Mouse (Mus musculus): ENCODE data around the gene Adcy6. TPM values are rescaled to one million over a fixed set of nuclear protein-coding genes. Genes with fewer than 3 reads are reported as not detected.

The Adcy6 gene
- polyA plus RNA-seq, 1 experiment = 52.6 TPM

- Histone ChIP-seq H3K27me3 (ENCODE audit: control insufficient read depth, insufficient read depth, insufficient read length) (no peaks in the 10 kb centered on the region), H3ac (ENCODE audit: control insufficient read depth, insufficient read length, low read depth) (no peak overlapping the region), H3K4me3 (ENCODE audit: insufficient read depth, poor library complexity, severe bottlenecking) (no peak overlapping the region), H3K79me3 (ENCODE audit: low read depth) (no peaks in the 10 kb centered on the region), H3K79me2 (ENCODE audit: control insufficient read depth, insufficient read depth) (no peaks in the 10 kb centered on the region), H3K36me3 (ENCODE audit: control insufficient read depth, insufficient read depth) (no peaks in the 10 kb centered on the region)
- no peak for TF ChIP-seq CEBPB (IDR thresholded peaks at IDR 0.05; ENCODE audit: low read depth)
- no peak for TF ChIP-seq CTCF (IDR thresholded peaks at IDR 0.05; ENCODE audit: control insufficient read depth, insufficient read depth, insufficient read length)
- no peak for TF ChIP-seq MYOD1 (IDR thresholded peaks at IDR 0.05; ENCODE audit: control insufficient read depth, insufficient read length, low read depth)
- TF ChIP-seq USF1 (IDR thresholded peaks at IDR 0.05; ENCODE audit: low read depth) = no peak
- no peak for TF ChIP-seq FOSL1 (IDR thresholded peaks at IDR 0.05; ENCODE audit: insufficient read depth, low read length, poor library complexity, severe bottlenecking)
- TF ChIP-seq MAX (IDR thresholded peaks at IDR 0.05) = no peak
- no peak for TF ChIP-seq MYOG (IDR thresholded peaks at IDR 0.05; ENCODE audit: control insufficient read depth, extremely low read depth, insufficient read length)
These were observed 30.6 kb downstream of the Adcy6 start for GRCm38 (mm10) chr15:98579310-98579709.

- no peak for TF ChIP-seq MYOD1 (IDR thresholded peaks at IDR 0.05; ENCODE audit: control insufficient read depth, insufficient read length, low read depth)
- TF ChIP-seq FOSL1 (IDR thresholded peaks at IDR 0.05; ENCODE audit: insufficient read depth, low read length, poor library complexity, severe bottlenecking) = no peak
- no peak for TF ChIP-seq USF1 (IDR thresholded peaks at IDR 0.05; ENCODE audit: low read depth)
- no peak for TF ChIP-seq CEBPB (IDR thresholded peaks at IDR 0.05; ENCODE audit: low read depth)
- TF ChIP-seq CTCF (IDR thresholded peaks at IDR 0.05; ENCODE audit: control insufficient read depth, insufficient read depth, insufficient read length) = no peak
- TF ChIP-seq MAX (IDR thresholded peaks at IDR 0.05) = no peak
- no peak for TF ChIP-seq MYOG (IDR thresholded peaks at IDR 0.05; ENCODE audit: control insufficient read depth, extremely low read depth, insufficient read length)
- no peak overlapping the region for H3ac ChIP-seq (ENCODE audit: control insufficient read depth, insufficient read length, low read depth)
These were observed 36.6 kb downstream of the Adcy6 start for GRCm38 (mm10) chr15:98573293-98573692.

GRCm38 (mm10) chr15:98570873-98571538 is 38.9 kb downstream of the Adcy6 start, which contains the start of the genes Ccnt1 and 4930415O20Rik:
TSS of gene Ccnt1 (minus strand) at chr15:98570923.
TSS of gene 4930415O20Rik (plus strand) at chr15:98571004.
- H3K36me3 ChIP-seq (ENCODE audit: control insufficient read depth, insufficient read depth) = peaks cover 4% of the 10 kb centered on the region
- no peak within 1 kb of the TSS for H3K4me3 ChIP-seq (ENCODE audit: insufficient read depth, poor library complexity, severe bottlenecking)
- H3K79me3 ChIP-seq (ENCODE audit: low read depth) = peaks cover 29% of the 10 kb centered on the region
- no peak within 1 kb of the TSS for H3ac ChIP-seq (ENCODE audit: control insufficient read depth, insufficient read length, low read depth)
- H3K27me3 ChIP-seq (ENCODE audit: control insufficient read depth, insufficient read depth, insufficient read length) = no peaks in the 10 kb centered on the region
- TF ChIP-seq USF1 (IDR thresholded peaks at IDR 0.05; ENCODE audit: low read depth) (no peak), MAX (IDR thresholded peaks at IDR 0.05) (no peak), CEBPB (IDR thresholded peaks at IDR 0.05; ENCODE audit: low read depth) (no peak), FOSL1 (IDR thresholded peaks at IDR 0.05; ENCODE audit: insufficient read depth, low read length, poor library complexity, severe bottlenecking) (no peak), MYOD1 (IDR thresholded peaks at IDR 0.05; ENCODE audit: control insufficient read depth, insufficient read length, low read depth) (no peak), MYOG (IDR thresholded peaks at IDR 0.05; ENCODE audit: control insufficient read depth, extremely low read depth, insufficient read length) (no peak), CTCF (IDR thresholded peaks at IDR 0.05; ENCODE audit: control insufficient read depth, insufficient read depth, insufficient read length) (no peak)
- peaks cover 39% of the 10 kb centered on the region for H3K79me2 ChIP-seq (ENCODE audit: control insufficient read depth, insufficient read depth)

More at GRCm38 (mm10) chr15:98573293-98573692, 36.6 kb downstream of the Adcy6 start:
- Histone ChIP-seq H3K27me3 (ENCODE audit: control insufficient read depth, insufficient read depth, insufficient read length) (no peaks in the 10 kb centered on the region), H3K79me3 (ENCODE audit: low read depth) (peaks cover 11% of the 10 kb centered on the region), H3K36me3 (ENCODE audit: control insufficient read depth, insufficient read depth) (peaks cover 4% of the 10 kb centered on the region), H3K4me3 (ENCODE audit: insufficient read depth, poor library complexity, severe bottlenecking) (no peak overlapping the region), H3K79me2 (ENCODE audit: control insufficient read depth, insufficient read depth) (peaks cover 17% of the 10 kb centered on the region)

- H3K27me3 ChIP-seq (ENCODE audit: control insufficient read depth, insufficient read depth, insufficient read length) = no peaks in the 10 kb centered on the region
- TF ChIP-seq MYOG (IDR thresholded peaks at IDR 0.05; ENCODE audit: control insufficient read depth, extremely low read depth, insufficient read length) (no peak), MYOD1 (IDR thresholded peaks at IDR 0.05; ENCODE audit: control insufficient read depth, insufficient read length, low read depth) (no peak), CTCF (IDR thresholded peaks at IDR 0.05; ENCODE audit: control insufficient read depth, insufficient read depth, insufficient read length) (no peak), MAX (IDR thresholded peaks at IDR 0.05) (no peak), FOSL1 (IDR thresholded peaks at IDR 0.05; ENCODE audit: insufficient read depth, low read length, poor library complexity, severe bottlenecking) (no peak), CEBPB (IDR thresholded peaks at IDR 0.05; ENCODE audit: low read depth) (no peak), USF1 (IDR thresholded peaks at IDR 0.05; ENCODE audit: low read depth) (no peak)
- H3K36me3 ChIP-seq (ENCODE audit: control insufficient read depth, insufficient read depth) = peaks cover 11% of the 10 kb centered on the region
- peaks cover 50% of the 10 kb centered on the region for H3K79me2 ChIP-seq (ENCODE audit: control insufficient read depth, insufficient read depth)
- no peak overlapping the region for H3ac ChIP-seq (ENCODE audit: control insufficient read depth, insufficient read length, low read depth)
- no peak overlapping the region for H3K4me3 ChIP-seq (ENCODE audit: insufficient read depth, poor library complexity, severe bottlenecking)
- H3K79me3 ChIP-seq (ENCODE audit: low read depth) = peaks cover 40% of the 10 kb centered on the region
These were observed 40.0 kb downstream of the Adcy6 start for GRCm38 (mm10) chr15:98569795-98570365.

- H3K79me2 ChIP-seq (ENCODE audit: control insufficient read depth, insufficient read depth) = peaks cover 57% of the 10 kb centered on the region
- TF ChIP-seq MYOG (IDR thresholded peaks at IDR 0.05; ENCODE audit: control insufficient read depth, extremely low read depth, insufficient read length) = no peak
- TF ChIP-seq CEBPB (IDR thresholded peaks at IDR 0.05; ENCODE audit: low read depth) = no peak
- no peak for TF ChIP-seq MAX (IDR thresholded peaks at IDR 0.05)
- no peak for TF ChIP-seq MYOD1 (IDR thresholded peaks at IDR 0.05; ENCODE audit: control insufficient read depth, insufficient read length, low read depth)
- no peak for TF ChIP-seq CTCF (IDR thresholded peaks at IDR 0.05; ENCODE audit: control insufficient read depth, insufficient read depth, insufficient read length)
- TF ChIP-seq FOSL1 (IDR thresholded peaks at IDR 0.05; ENCODE audit: insufficient read depth, low read length, poor library complexity, severe bottlenecking) = no peak
- no peak for TF ChIP-seq USF1 (IDR thresholded peaks at IDR 0.05; ENCODE audit: low read depth)
- H3K4me3 ChIP-seq (ENCODE audit: insufficient read depth, poor library complexity, severe bottlenecking) = peak overlapping the region; percentile 99
- no peaks in the 10 kb centered on the region for H3K27me3 ChIP-seq (ENCODE audit: control insufficient read depth, insufficient read depth, insufficient read length)
- peaks cover 47% of the 10 kb centered on the region for H3K79me3 ChIP-seq (ENCODE audit: low read depth)
- peaks cover 18% of the 10 kb centered on the region for H3K36me3 ChIP-seq (ENCODE audit: control insufficient read depth, insufficient read depth)
- no peak overlapping the region for H3ac ChIP-seq (ENCODE audit: control insufficient read depth, insufficient read length, low read depth)
These were observed 40.7 kb downstream of the Adcy6 start for GRCm38 (mm10) chr15:98569216-98569615.

Measured in C2C12 (cell line).